28 mouse cellular contexts compared by ENCODE assay signal in the genomic region with DNA sequence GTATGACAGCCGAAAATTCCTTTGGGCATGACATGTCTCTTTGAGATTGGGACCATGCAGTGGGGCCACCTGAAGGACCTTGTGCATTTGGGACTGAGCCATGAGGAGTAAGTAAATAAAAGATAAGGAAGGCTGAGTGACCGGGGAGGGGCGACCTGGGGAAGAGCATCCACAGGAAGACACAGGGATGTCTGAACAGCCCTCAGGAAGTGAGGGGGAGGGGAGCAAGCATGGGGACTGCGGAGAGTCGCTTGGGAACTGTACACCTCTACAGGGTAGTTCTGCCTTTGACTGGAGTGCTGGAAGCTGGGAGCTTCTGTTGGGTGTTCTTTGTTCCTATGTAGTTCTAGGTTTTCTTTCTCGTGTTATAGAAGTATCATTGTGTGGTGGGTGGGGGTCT. TPM values are rescaled to one million over a fixed set of nuclear protein-coding genes. Genes with fewer than 3 reads are reported as not detected.
DNase-seq lines count a peak whose midpoint lies in the region; ATAC-seq and TF ChIP-seq lines count a peak whose summit lies in the region.
"Had no signal": no experiment of that assay in that cellular context is flagged by ENCODE, and none has a peak within 500 bp of the region (broad histone marks: within the 10 kb centered on the region; RNA-seq: fewer than 3 reads in every experiment).

No protein-coding gene starts in this region.

- WGBS in liver, embryonic 12.5 days (ENCODE audit: insufficient replicate concordance) = 23% methylated on average over 6 of the region's 6 CpGs
- WGBS in lung, postnatal 0 days = 30% methylated on average over 6 of the region's 6 CpGs

- peaks cover 14% of the 10 kb centered on the region; the same call in 1 of the 2 replicates for H3K4me1 ChIP-seq in liver, embryonic 12.5 days
- peaks cover 4% of the 10 kb centered on the region; the same call in 1 of the 2 replicates for H3K4me1 ChIP-seq in lung, postnatal 0 days (ENCODE audit: insufficient read depth, low read depth, low read length)

- no peak overlapping the region for H3K4me3 ChIP-seq in liver, embryonic 12.5 days
- no peak overlapping the region for H3K4me3 ChIP-seq in lung, postnatal 0 days (ENCODE audit: low read depth, low read length)
- H3K4me3 ChIP-seq: embryonic facial prominence, embryonic 12.5 days; gastrocnemius, adult 2 months; hindbrain, embryonic 12.5 days; intestine, embryonic 15.5 days had no signal

- no peak overlapping the region for H3K27ac ChIP-seq in liver, embryonic 12.5 days
- no peak overlapping the region for H3K27ac ChIP-seq in lung, postnatal 0 days (ENCODE audit: low read length)
- H3K27ac ChIP-seq: embryonic facial prominence, embryonic 12.5 days; gastrocnemius, adult 2 months; hindbrain, embryonic 12.5 days; hindbrain, postnatal 0 days; intestine, embryonic 15.5 days; stomach, postnatal 0 days had no signal

- ATAC-seq in liver, embryonic 12.5 days = 0 out of 2 replicates have a peak, but pooled peaks have one; percentile 57
- peak; percentile 17; the same call in 1 of the 2 replicates for ATAC-seq in lung, postnatal 0 days
- ATAC-seq: hindbrain, postnatal 0 days; intestine, embryonic 15.5 days; Patski had no signal

- no peak for TF ChIP-seq EP300 in lung, postnatal 0 days (IDR thresholded peaks at IDR 0.05)

- TF ChIP-seq CTCF in lung, postnatal 0 days (IDR thresholded peaks at IDR 0.05) = no peak

- H3K9me3 ChIP-seq in liver, embryonic 12.5 days (replicated peaks) = no peaks in the 10 kb centered on the region
- H3K9me3 ChIP-seq in lung, postnatal 0 days (ENCODE audit: low read length) = no peaks in the 10 kb centered on the region
- H3K9me3 ChIP-seq: embryonic facial prominence, embryonic 12.5 days; hindbrain, embryonic 12.5 days; intestine, embryonic 15.5 days had no signal

- no peaks in the 10 kb centered on the region for H3K27me3 ChIP-seq in liver, embryonic 12.5 days (replicated peaks)
- no peaks in the 10 kb centered on the region for H3K27me3 ChIP-seq in lung, postnatal 0 days (replicated peaks; ENCODE audit: insufficient read depth, low read length)
- H3K27me3 ChIP-seq: embryonic facial prominence, embryonic 12.5 days; hindbrain, embryonic 12.5 days; intestine, embryonic 15.5 days; Patski had no signal

- H3K4me2 ChIP-seq in liver, embryonic 12.5 days = no peak overlapping the region
- no peak overlapping the region for H3K4me2 ChIP-seq in lung, postnatal 0 days (replicated peaks; ENCODE audit: low read depth, low read length)
- H3K4me2 ChIP-seq: embryonic facial prominence, embryonic 12.5 days; hindbrain, embryonic 12.5 days; intestine, embryonic 15.5 days had no signal

- H3K36me3 ChIP-seq in liver, embryonic 12.5 days = no peaks in the 10 kb centered on the region
- H3K36me3 ChIP-seq in lung, postnatal 0 days (ENCODE audit: insufficient read depth, low read length) = no peaks in the 10 kb centered on the region
- H3K36me3 ChIP-seq: embryonic facial prominence, embryonic 12.5 days; hindbrain, embryonic 12.5 days; intestine, embryonic 15.5 days had no signal

- intact Hi-C loops in heart, postnatal 36 days (cut with DNase I) = loop anchor here (5.0 kb wide), 1 partner anchor 86 kb away; no protein-coding TSS in a partner anchor

- H3K9ac ChIP-seq in liver, embryonic 12.5 days = no peak overlapping the region
- no peak overlapping the region for H3K9ac ChIP-seq in lung, postnatal 0 days (replicated peaks; ENCODE audit: low read depth)
- H3K9ac ChIP-seq: embryonic facial prominence, embryonic 12.5 days; hindbrain, embryonic 12.5 days; intestine, embryonic 15.5 days had no signal

- DNase-seq in heart, adult 11 months = peak; percentile 60
- DNase-seq in heart, postnatal 36 days = no peak
- no peak for DNase-seq in liver
- peak; percentile 29 for DNase-seq in lung, postnatal 0 days (ENCODE audit: low spot score)
- no peak for DNase-seq in lung, postnatal 14 days
- no peak for DNase-seq in right cerebral cortex, postnatal 14 days
- DNase-seq: adrenal gland, postnatal 14 days; cerebellum, adult 11-12 months; cerebellum, adult 9-11 months; embryo, embryonic 11 days; gastrocnemius, adult 2 months; gastrocnemius, postnatal 36 days; heart, postnatal 14 days; kidney, adult 2 months; kidney, postnatal 4 days; lung, adult 2 months; midbrain, embryonic 14.5 days; right cerebral cortex, postnatal 4 days; thymus, adult 18-20 months; thymus, postnatal 25 days had no signal

RNA-seq across cellular contexts. Expression of a gene that starts 18.0 kb away (rescaled TPM):
- total RNA-seq in heart, postnatal 36 days (2021) = 1 to 10 TPM; 4.3 to 6.3 TPM
- polyA plus RNA-seq in liver, embryonic 12.5 days (2016; fragmentation: Nextera tagmentation; extraction: Ambion mirVana) = 9.7 and 10.8 TPM in 2 replicates
- 17.3 and 18.6 TPM in 2 replicates for polyA plus RNA-seq in lung, postnatal 0 days (2015; fragmentation: Nextera tagmentation; extraction: Ambion mirVana)
- total RNA-seq: MEL had no signal

Comparison
In these comparisons a context has a peak if more than half of its experiments do, and no peak if none do; other contexts are left out.
1. DNase-seq: peak in heart, adult 11 months (single experiment) and lung, postnatal 0 days (single experiment); none in heart, postnatal 36 days (0 of 2), liver (single experiment), lung, postnatal 14 days (single experiment) and right cerebral cortex, postnatal 14 days (single experiment).